Mouse (Mus musculus): Measurements from ENCODE around the gene Edrf1.

GRCm38 (mm10) chr7:133603156-133603555 is 34.2 kb upstream of the Edrf1 start:
- TF ChIP-seq POLR2A (IDR thresholded peaks at IDR 0.05; ENCODE audit: insufficient read depth, low read depth, low read length) (no peak), CTCF (IDR thresholded peaks at IDR 0.05; ENCODE audit: insufficient read depth, low read depth, low read length) (no peak)
